Mouse (Mus musculus): ENCODE results near the gene Hp.

Gene Hp

DNA sequence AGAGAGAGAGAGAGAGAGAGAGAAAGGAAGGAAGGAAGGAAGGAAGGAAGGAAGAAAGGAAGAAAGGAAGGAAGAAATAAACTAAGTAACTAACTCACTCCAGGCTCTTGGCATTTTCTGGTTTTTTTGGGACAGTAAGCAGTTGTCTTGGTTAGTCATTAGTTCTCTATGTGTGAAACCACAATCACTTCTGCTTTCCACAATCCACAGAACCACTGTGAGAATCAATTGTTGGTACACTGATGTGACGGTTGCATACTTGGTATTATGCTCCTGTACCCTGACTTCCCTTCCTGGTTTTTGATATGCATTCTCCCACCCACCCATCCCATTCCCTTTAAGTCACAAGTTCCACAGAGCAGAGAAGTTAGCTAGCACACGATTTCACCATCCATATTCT is 15.1 kb downstream of the Hp start:
- DNase-seq (ENCODE audit: low spot score) = no peak

DNA sequence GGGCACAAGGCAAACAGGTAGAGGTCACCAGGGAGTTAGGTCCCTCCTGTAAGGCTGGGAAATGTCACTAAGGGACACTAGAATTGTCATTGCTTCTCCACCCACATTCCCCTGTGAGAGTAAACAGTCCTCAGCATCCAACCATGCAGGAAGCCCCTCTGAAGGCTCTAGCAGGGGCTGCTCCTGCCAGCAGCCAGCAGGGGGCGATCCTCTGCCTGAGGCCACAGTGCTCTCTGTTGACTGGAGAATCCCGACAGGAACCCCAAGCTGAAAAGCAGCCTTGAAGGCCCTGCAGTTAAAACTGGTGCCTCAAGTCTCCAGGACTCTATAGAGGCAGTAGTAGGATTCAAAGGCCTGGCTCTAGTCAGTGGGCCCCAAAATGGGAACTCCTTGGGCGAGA is 27.3 kb downstream of the Hp start:
- DNase-seq (ENCODE audit: low spot score) = no peak

DNA sequence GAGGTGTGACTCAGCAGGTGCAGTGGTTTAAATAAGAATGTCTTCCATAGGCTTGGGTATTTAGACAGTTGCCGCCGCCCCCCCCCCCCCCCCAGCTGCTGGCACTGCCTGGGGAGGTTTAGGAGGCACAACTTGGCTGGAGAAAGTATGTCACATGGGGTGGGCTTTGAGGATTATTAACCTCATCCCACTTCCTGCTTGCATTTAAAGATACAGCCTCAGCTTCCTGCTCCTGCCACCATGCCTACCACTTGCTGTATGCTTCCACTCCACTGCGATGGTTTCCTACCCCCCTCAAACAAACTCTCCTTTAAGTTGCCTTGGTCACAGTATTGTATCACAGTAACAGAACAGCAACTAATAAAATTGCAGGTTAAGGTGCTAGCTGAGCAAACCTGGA is 34.9 kb downstream of the Hp start:
- no peak for DNase-seq (ENCODE audit: low spot score)

GRCm38 (mm10) chr8:109542748-109543519 is 36.0 kb downstream of the Hp start:
- DNase-seq (ENCODE audit: low spot score) = no peak

DNA sequence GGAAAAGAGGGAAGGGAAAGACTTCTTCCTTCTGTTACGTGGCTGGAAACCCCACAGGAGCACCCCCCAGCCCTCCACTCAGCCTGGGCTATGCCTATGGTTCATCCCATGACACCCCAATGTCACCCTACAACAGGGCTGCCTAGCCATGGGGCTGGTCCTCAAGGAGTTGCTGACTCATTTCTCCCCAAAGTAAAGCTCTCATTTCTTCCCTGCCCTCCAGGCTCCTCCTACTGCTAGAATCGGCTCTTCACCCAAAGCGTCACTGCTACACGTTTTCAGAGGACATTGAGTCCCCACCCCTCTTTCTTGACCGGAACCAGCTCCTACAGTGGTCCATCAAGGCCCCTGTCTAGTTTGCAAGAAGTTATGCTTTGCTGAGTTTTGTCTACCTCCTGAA is 36.8 kb downstream of the Hp start:
- DNase-seq (ENCODE audit: low spot score) = no peak

DNA sequence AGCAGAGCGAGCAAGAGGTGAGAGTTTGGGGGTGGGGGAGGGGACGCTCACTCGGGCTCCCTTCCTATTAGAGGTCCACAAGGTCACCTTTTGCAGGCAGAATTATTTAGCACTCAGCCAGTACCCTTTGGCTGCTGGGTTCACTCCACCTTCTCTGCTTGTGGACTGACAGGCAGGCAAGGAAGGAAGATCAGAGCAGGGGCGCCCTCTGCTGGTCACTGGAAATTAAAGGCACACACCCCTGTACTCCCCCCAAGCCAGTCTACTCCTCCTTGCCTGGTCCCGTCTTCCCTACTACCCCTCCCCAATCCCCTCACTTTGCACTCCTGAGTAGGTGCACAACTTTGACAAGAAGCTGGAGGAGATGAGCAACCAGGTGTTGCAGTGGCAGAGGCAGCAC is 42.3 kb downstream of the Hp start:
- DNase-seq (ENCODE audit: low spot score) = peak; percentile 70

GRCm38 (mm10) chr8:109535140-109535990 is 43.6 kb downstream of the Hp start:
- peak; percentile 19 for DNase-seq (ENCODE audit: low spot score)

Data from urinary bladder, postnatal 25 days (tissue).